Mouse (Mus musculus): ENCODE data around the gene Itga8. TPM values are rescaled to one million over a fixed set of nuclear protein-coding genes. Genes with fewer than 3 reads are reported as not detected.
A peak's percentile ranks its signal among the peaks of the same experiment; 100 is the strongest.

Gene Itga8
- polyA plus RNA-seq, 1 experiment from 2014 or later, result 27.5 TPM

- Histone ChIP-seq H3K4me3 (ENCODE audit: low read depth, low read length) (no peak overlapping the region), H3K4me1 (replicated peaks; ENCODE audit: control insufficient read depth, insufficient read depth, low read length) (0 out of 2 replicates have a peak, but pooled peaks cover under 1% of the 10 kb centered on the region), H3K9ac (ENCODE audit: low read length) (no peak overlapping the region), H3K9me3 (ENCODE audit: control insufficient read depth, low read length) (no peaks in the 10 kb centered on the region), H3K27me3 (replicated peaks; ENCODE audit: control insufficient read depth, insufficient read depth, low read length) (no peaks in the 10 kb centered on the region), H3K4me2 (ENCODE audit: low read length) (no peak overlapping the region), H3K27ac (ENCODE audit: low read depth) (no peak overlapping the region), H3K36me3 (ENCODE audit: control insufficient read depth, insufficient read depth, low read length) (no peaks in the 10 kb centered on the region)
- ATAC-seq (replicated peaks; ENCODE audit: low FRiP score, low TSS enrichment, low read depth) (no peak), DNase-seq (ENCODE audit: low spot score) (no peak)
- 65% methylated on average over 2 of the region's 2 CpGs for WGBS
Observed at GRCm38 (mm10) chr2:12115479-12115878, 186.2 kb downstream of the Itga8 start.

GRCm38 (mm10) chr2:12109306-12109705, 192.4 kb downstream of the Itga8 start:
- Histone ChIP-seq H3K27ac (ENCODE audit: low read depth) (no peak overlapping the region), H3K9me3 (ENCODE audit: control insufficient read depth, low read length) (no peaks in the 10 kb centered on the region), H3K27me3 (replicated peaks; ENCODE audit: control insufficient read depth, insufficient read depth, low read length) (no peaks in the 10 kb centered on the region), H3K4me2 (ENCODE audit: low read length) (no peak overlapping the region), H3K4me3 (ENCODE audit: low read depth, low read length) (no peak overlapping the region), H3K4me1 (replicated peaks; ENCODE audit: control insufficient read depth, insufficient read depth, low read length) (peaks cover 13% of the 10 kb centered on the region), H3K9ac (ENCODE audit: low read length) (no peak overlapping the region), H3K36me3 (ENCODE audit: control insufficient read depth, insufficient read depth, low read length) (no peaks in the 10 kb centered on the region)
- ATAC-seq (replicated peaks; ENCODE audit: low FRiP score, low TSS enrichment, low read depth), result no peak
- no peak for DNase-seq (ENCODE audit: low spot score)
- WGBS, result 45% methylated on average over 3 of the region's 3 CpGs

GRCm38 (mm10) chr2:12108306-12108705, 193.4 kb downstream of the Itga8 start:
- ATAC-seq (replicated peaks; ENCODE audit: low FRiP score, low TSS enrichment, low read depth), result no peak
- H3K4me2 ChIP-seq (ENCODE audit: low read length), result no peak overlapping the region
- no peaks in the 10 kb centered on the region for H3K27me3 ChIP-seq (replicated peaks; ENCODE audit: control insufficient read depth, insufficient read depth, low read length)
- H3K9ac ChIP-seq (ENCODE audit: low read length), result no peak overlapping the region
- H3K27ac ChIP-seq (ENCODE audit: low read depth), result no peak overlapping the region
- no peaks in the 10 kb centered on the region for H3K9me3 ChIP-seq (ENCODE audit: control insufficient read depth, low read length)
- peaks cover 13% of the 10 kb centered on the region for H3K4me1 ChIP-seq (replicated peaks; ENCODE audit: control insufficient read depth, insufficient read depth, low read length)
- no peak for DNase-seq (ENCODE audit: low spot score)
- H3K36me3 ChIP-seq (ENCODE audit: control insufficient read depth, insufficient read depth, low read length), result no peaks in the 10 kb centered on the region
- WGBS, result 91% methylated on average over 2 of the region's 2 CpGs
- no peak overlapping the region for H3K4me3 ChIP-seq (ENCODE audit: low read depth, low read length)

- Histone ChIP-seq H3K4me3 (ENCODE audit: low read depth, low read length) (no peak overlapping the region), H3K27ac (ENCODE audit: low read depth) (no peak overlapping the region), H3K9me3 (ENCODE audit: control insufficient read depth, low read length) (no peaks in the 10 kb centered on the region), H3K9ac (ENCODE audit: low read length) (no peak overlapping the region), H3K36me3 (ENCODE audit: control insufficient read depth, insufficient read depth, low read length) (no peaks in the 10 kb centered on the region), H3K4me2 (ENCODE audit: low read length) (no peak overlapping the region), H3K4me1 (replicated peaks; ENCODE audit: control insufficient read depth, insufficient read depth, low read length) (peaks cover 13% of the 10 kb centered on the region), H3K27me3 (replicated peaks; ENCODE audit: control insufficient read depth, insufficient read depth, low read length) (no peaks in the 10 kb centered on the region)
- ATAC-seq (replicated peaks; ENCODE audit: low FRiP score, low TSS enrichment, low read depth), result peak; percentile 43; the same call in 1 of the 2 replicates
- no peak for DNase-seq (ENCODE audit: low spot score)
- 43% methylated on average over 2 of the region's 2 CpGs for WGBS
Observed at GRCm38 (mm10) chr2:12107265-12107664, 194.5 kb downstream of the Itga8 start.

- Histone ChIP-seq H3K4me3 (ENCODE audit: low read depth, low read length) (no peak overlapping the region), H3K27ac (ENCODE audit: low read depth) (no peak overlapping the region), H3K36me3 (ENCODE audit: control insufficient read depth, insufficient read depth, low read length) (no peaks in the 10 kb centered on the region), H3K9ac (ENCODE audit: low read length) (no peak overlapping the region), H3K4me1 (replicated peaks; ENCODE audit: control insufficient read depth, insufficient read depth, low read length) (peaks cover 6% of the 10 kb centered on the region), H3K4me2 (ENCODE audit: low read length) (no peak overlapping the region), H3K9me3 (ENCODE audit: control insufficient read depth, low read length) (no peaks in the 10 kb centered on the region), H3K27me3 (replicated peaks; ENCODE audit: control insufficient read depth, insufficient read depth, low read length) (no peaks in the 10 kb centered on the region)
- WGBS, result 64% methylated on average over 1 of the region's 1 CpGs
- DNase-seq (ENCODE audit: low spot score) (no peak), ATAC-seq (replicated peaks; ENCODE audit: low FRiP score, low TSS enrichment, low read depth) (no peak)
Observed at GRCm38 (mm10) chr2:12103183-12103582, 198.5 kb downstream of the Itga8 start.

- H3K9ac ChIP-seq (ENCODE audit: low read length), result no peak overlapping the region
- H3K36me3 ChIP-seq (ENCODE audit: control insufficient read depth, insufficient read depth, low read length), result no peaks in the 10 kb centered on the region
- no peak overlapping the region for H3K4me3 ChIP-seq (ENCODE audit: low read depth, low read length)
- H3K4me2 ChIP-seq (ENCODE audit: low read length), result no peak overlapping the region
- no peaks in the 10 kb centered on the region for H3K4me1 ChIP-seq (replicated peaks; ENCODE audit: control insufficient read depth, insufficient read depth, low read length)
- H3K27me3 ChIP-seq (replicated peaks; ENCODE audit: control insufficient read depth, insufficient read depth, low read length), result no peaks in the 10 kb centered on the region
- H3K9me3 ChIP-seq (ENCODE audit: control insufficient read depth, low read length), result no peaks in the 10 kb centered on the region
- ATAC-seq (replicated peaks; ENCODE audit: low FRiP score, low TSS enrichment, low read depth) (no peak), DNase-seq (ENCODE audit: low spot score) (no peak)
- WGBS, result 53% methylated on average over 7 of the region's 7 CpGs
- no peak overlapping the region for H3K27ac ChIP-seq (ENCODE audit: low read depth)
Observed at GRCm38 (mm10) chr2:12092203-12092984, 209.3 kb downstream of the Itga8 start.

- Histone ChIP-seq H3K9me3 (ENCODE audit: control insufficient read depth, low read length) (no peaks in the 10 kb centered on the region), H3K27ac (ENCODE audit: low read depth) (no peak overlapping the region), H3K4me2 (ENCODE audit: low read length) (no peak overlapping the region), H3K4me3 (ENCODE audit: low read depth, low read length) (no peak overlapping the region), H3K9ac (ENCODE audit: low read length) (no peak overlapping the region), H3K36me3 (ENCODE audit: control insufficient read depth, insufficient read depth, low read length) (no peaks in the 10 kb centered on the region), H3K27me3 (replicated peaks; ENCODE audit: control insufficient read depth, insufficient read depth, low read length) (no peaks in the 10 kb centered on the region), H3K4me1 (replicated peaks; ENCODE audit: control insufficient read depth, insufficient read depth, low read length) (no peaks in the 10 kb centered on the region)
- WGBS, result 84% methylated on average over 2 of the region's 2 CpGs
- ATAC-seq (replicated peaks; ENCODE audit: low FRiP score, low TSS enrichment, low read depth) (no peak), DNase-seq (ENCODE audit: low spot score) (no peak)
Observed at GRCm38 (mm10) chr2:12090993-12091392, 210.7 kb downstream of the Itga8 start.

- H3K4me1 ChIP-seq (replicated peaks; ENCODE audit: control insufficient read depth, insufficient read depth, low read length), result no peaks in the 10 kb centered on the region
- H3K4me3 ChIP-seq (ENCODE audit: low read depth, low read length), result no peak overlapping the region
- ATAC-seq (replicated peaks; ENCODE audit: low FRiP score, low TSS enrichment, low read depth) (no peak), DNase-seq (ENCODE audit: low spot score) (no peak)
- H3K9me3 ChIP-seq (ENCODE audit: control insufficient read depth, low read length), result no peaks in the 10 kb centered on the region
- H3K27me3 ChIP-seq (replicated peaks; ENCODE audit: control insufficient read depth, insufficient read depth, low read length), result no peaks in the 10 kb centered on the region
- no peak overlapping the region for H3K27ac ChIP-seq (ENCODE audit: low read depth)
- no peaks in the 10 kb centered on the region for H3K36me3 ChIP-seq (ENCODE audit: control insufficient read depth, insufficient read depth, low read length)
- H3K9ac ChIP-seq (ENCODE audit: low read length), result no peak overlapping the region
- H3K4me2 ChIP-seq (ENCODE audit: low read length), result no peak overlapping the region
- WGBS, result 79% methylated on average over 2 of the region's 2 CpGs
Observed at GRCm38 (mm10) chr2:12085492-12085891, 216.2 kb downstream of the Itga8 start.

- no peak overlapping the region for H3K27ac ChIP-seq (ENCODE audit: low read depth)
- H3K36me3 ChIP-seq (ENCODE audit: control insufficient read depth, insufficient read depth, low read length), result no peaks in the 10 kb centered on the region
- no peaks in the 10 kb centered on the region for H3K4me1 ChIP-seq (replicated peaks; ENCODE audit: control insufficient read depth, insufficient read depth, low read length)
- H3K27me3 ChIP-seq (replicated peaks; ENCODE audit: control insufficient read depth, insufficient read depth, low read length), result no peaks in the 10 kb centered on the region
- 85% methylated on average over 4 of the region's 4 CpGs for WGBS
- H3K4me2 ChIP-seq (ENCODE audit: low read length), result no peak overlapping the region
- no peak overlapping the region for H3K9ac ChIP-seq (ENCODE audit: low read length)
- DNase-seq (ENCODE audit: low spot score) (no peak), ATAC-seq (replicated peaks; ENCODE audit: low FRiP score, low TSS enrichment, low read depth) (no peak)
- no peaks in the 10 kb centered on the region for H3K9me3 ChIP-seq (ENCODE audit: control insufficient read depth, low read length)
- H3K4me3 ChIP-seq (ENCODE audit: low read depth, low read length), result no peak overlapping the region
Observed at GRCm38 (mm10) chr2:12084341-12084740, 217.4 kb downstream of the Itga8 start.
